Mouse (Mus musculus): ENCODE measurements around the gene Zeb2. TPM values are rescaled to one million over a fixed set of nuclear protein-coding genes. Genes with fewer than 3 reads are reported as not detected.

Gene Zeb2
- polyA plus RNA-seq, 1 experiment from 2014 or later: 31.5 TPM

DNA sequence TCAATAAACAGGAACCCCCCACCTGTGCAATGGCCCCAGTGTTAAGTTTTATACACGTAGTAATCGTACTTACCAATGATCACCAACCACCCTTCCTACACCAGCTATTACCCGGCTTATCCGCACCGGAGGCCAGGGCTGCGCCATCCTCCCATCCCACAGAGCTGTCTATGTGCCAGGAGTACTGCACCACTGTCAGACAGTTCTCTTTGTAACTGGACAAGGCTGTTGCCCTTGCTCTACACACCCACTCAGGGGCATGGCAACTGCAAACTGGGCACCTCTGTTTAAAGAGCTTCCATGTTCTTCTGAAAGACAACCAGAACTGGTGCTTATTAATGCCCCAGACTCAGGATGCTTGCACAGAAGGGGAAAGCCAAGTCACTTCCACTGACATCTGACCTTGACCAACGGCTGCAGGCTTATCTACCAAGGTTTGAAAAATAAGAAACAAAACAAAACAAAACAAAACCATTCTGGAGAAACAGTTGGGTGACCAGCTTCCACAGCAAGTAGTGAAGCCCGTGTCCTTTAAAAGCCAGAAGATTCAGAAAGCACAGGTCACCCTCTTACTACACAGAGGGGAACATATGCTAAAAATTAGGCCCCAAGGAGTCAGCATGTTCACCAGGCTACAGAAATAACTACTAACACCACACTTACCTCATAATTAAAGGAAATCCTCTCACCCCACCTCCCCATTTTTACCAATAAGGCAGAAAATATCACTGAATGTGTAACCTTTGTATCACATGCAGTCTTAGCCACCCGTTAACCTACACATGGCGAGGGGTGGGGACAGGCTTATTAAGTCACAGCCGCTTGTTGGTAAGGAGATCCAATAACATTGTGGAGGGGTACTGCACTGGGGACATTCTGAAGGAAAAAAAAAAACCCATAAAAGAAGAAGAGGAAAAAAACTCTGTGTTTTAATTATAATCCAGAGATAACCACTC lies 62.8 kb downstream of the Zeb2 start:
- H3K9ac ChIP-seq: no peak overlapping the region
- H3K4me2 ChIP-seq: no peak overlapping the region
- H3K4me3 ChIP-seq: no peak overlapping the region
- H3K36me3 ChIP-seq (replicated peaks): no peaks in the 10 kb centered on the region
- 86% methylated on average over 11 of the region's 11 CpGs for WGBS
- no peaks in the 10 kb centered on the region for H3K27me3 ChIP-seq (replicated peaks)
- ATAC-seq (replicated peaks): no peak
- H3K9me3 ChIP-seq: no peaks in the 10 kb centered on the region
- peaks cover 16% of the 10 kb centered on the region for H3K4me1 ChIP-seq
- no peak overlapping the region for H3K27ac ChIP-seq

DNA sequence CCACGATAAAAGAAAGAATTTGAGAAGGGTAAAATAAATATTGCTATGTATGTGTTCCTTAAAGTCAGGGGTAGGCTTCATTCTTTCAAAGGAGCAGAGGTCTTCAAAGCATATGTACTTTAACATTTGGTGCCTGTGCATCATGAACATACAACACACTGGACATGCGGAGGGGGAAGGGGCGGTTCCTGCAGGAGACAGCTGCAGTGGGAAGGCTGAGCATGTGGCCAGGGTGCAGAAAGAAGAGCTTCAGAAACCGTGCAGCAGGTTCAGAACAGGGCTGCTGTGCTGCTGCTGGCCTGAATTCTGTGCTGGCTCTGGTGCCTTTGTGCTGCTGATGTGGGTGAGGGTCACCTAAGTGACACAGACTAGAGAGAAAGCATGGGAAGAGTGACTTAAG lies 64.6 kb downstream of the Zeb2 start:
- no peaks in the 10 kb centered on the region for H3K9me3 ChIP-seq
- no peak for ATAC-seq (replicated peaks)
- 69% methylated on average over 4 of the region's 4 CpGs for WGBS
- H3K4me2 ChIP-seq: no peak overlapping the region
- H3K9ac ChIP-seq: no peak overlapping the region
- peaks cover 7% of the 10 kb centered on the region for H3K4me1 ChIP-seq
- H3K36me3 ChIP-seq (replicated peaks): no peaks in the 10 kb centered on the region
- no peak overlapping the region for H3K27ac ChIP-seq
- H3K4me3 ChIP-seq: no peak overlapping the region
- H3K27me3 ChIP-seq (replicated peaks): no peaks in the 10 kb centered on the region

DNA sequence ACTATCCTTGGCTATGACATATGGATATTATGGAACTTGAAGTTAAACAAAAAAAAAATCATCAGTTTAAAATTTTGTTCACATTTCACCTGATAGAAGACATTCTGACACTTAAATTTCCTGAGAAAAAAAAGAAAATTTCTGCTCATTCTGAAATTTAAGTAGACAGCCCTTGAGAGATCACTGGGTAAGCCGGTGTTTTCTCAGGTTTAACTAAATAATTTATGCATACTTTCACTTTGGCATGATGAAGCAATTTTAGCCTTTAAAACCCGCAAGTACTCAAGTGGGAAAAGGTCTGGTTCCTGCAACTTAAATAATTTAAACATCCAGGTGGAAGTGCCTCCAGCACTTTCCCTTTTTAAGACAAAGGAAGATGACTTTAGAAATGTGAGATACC lies 65.9 kb downstream of the Zeb2 start:
- Histone ChIP-seq H3K4me2 (no peak overlapping the region), H3K27ac (no peak overlapping the region), H3K36me3 (replicated peaks) (no peaks in the 10 kb centered on the region), H3K4me1 (peaks cover 7% of the 10 kb centered on the region), H3K4me3 (no peak overlapping the region), H3K27me3 (replicated peaks) (no peaks in the 10 kb centered on the region), H3K9ac (no peak overlapping the region), H3K9me3 (no peaks in the 10 kb centered on the region)
- WGBS: 47% methylated on average over 2 of the region's 2 CpGs
- ATAC-seq (replicated peaks): no peak

DNA sequence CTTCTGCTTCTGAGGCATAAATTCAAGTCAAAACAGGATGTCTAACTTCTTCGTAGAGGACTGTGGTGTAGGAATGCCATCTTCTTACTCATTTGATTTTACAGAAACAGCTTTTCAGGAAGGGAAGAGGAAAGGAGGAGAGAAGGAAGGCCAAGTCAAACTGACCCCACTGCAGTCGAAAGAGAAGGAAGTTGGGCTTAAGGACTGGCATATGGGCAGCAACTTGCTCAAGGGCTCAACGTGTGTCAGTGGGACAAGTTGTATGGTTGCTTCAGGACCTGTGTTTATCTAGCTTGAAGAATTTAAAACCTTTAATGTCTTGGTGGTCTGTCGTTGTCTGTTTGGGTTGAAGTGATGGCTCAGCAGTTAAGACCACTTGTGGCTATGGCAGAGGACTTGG lies 67.3 kb downstream of the Zeb2 start:
- Histone ChIP-seq H3K27me3 (replicated peaks) (no peaks in the 10 kb centered on the region), H3K9ac (no peak overlapping the region), H3K4me3 (no peak overlapping the region), H3K4me1 (peaks cover 15% of the 10 kb centered on the region), H3K9me3 (no peaks in the 10 kb centered on the region), H3K36me3 (replicated peaks) (no peaks in the 10 kb centered on the region), H3K4me2 (no peak overlapping the region), H3K27ac (no peak overlapping the region)
- no peak for ATAC-seq (replicated peaks)
- WGBS: 85% methylated on average over 4 of the region's 4 CpGs

DNA sequence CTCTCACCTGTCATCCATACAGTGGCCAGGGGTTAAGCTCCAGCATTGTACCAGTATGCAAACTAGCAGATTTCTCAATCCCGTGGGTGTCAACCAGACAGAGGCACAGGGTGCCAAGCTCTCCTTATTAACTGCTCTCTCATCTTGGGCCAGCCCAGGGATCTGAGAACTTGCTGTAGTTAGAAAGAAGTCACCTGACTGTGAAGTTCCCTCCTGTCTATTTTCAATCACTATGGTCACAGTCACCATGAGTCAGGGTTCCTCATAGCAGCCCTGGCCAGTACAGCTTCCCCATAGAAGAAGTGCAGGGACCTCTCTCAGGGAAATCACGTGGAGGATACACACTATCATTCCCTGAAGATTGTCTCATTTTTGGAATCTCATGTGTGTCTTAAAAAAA lies 67.9 kb downstream of the Zeb2 start:
- Histone ChIP-seq H3K9ac (no peak overlapping the region), H3K4me1 (peaks cover 20% of the 10 kb centered on the region), H3K36me3 (replicated peaks) (no peaks in the 10 kb centered on the region), H3K27ac (no peak overlapping the region), H3K27me3 (replicated peaks) (no peaks in the 10 kb centered on the region), H3K4me2 (no peak overlapping the region), H3K9me3 (no peaks in the 10 kb centered on the region), H3K4me3 (no peak overlapping the region)
- ATAC-seq (replicated peaks): no peak
- 42% methylated on average over 2 of the region's 2 CpGs for WGBS

DNA sequence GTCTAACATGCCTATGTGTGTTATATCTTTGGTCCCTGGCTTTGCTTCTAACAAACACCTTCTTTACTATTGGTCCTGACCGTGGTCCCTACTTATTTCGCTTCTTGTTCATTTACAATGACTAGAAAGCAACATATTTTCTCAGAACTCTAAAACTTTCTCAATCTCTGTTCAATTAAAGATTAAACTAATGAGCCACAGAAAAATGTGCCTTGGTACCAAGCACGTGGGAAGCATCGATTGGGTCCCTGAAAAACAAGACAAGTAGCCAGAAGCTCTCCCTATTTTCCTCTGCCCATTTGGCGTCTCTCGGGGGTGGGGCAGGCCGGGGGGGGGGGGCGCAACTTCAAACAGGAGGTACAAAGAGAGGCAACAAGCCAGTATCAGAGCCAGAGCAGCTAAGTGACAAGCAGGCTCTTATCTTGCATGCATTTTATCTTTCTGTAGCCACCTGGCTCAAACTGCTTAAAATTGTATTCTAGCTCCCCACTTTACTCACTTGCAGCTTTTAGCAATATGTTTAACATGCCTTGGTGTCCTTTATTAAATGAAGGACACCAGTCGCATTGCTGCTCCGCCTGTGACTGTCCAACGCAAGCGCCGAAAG lies 76.4 kb downstream of the Zeb2 start:
- no peak overlapping the region for H3K9ac ChIP-seq
- no peaks in the 10 kb centered on the region for H3K36me3 ChIP-seq (replicated peaks)
- ATAC-seq (replicated peaks): no peak
- 78% methylated on average over 13 of the region's 13 CpGs for WGBS
- no peaks in the 10 kb centered on the region for H3K27me3 ChIP-seq (replicated peaks)
- H3K4me2 ChIP-seq: no peak overlapping the region
- H3K27ac ChIP-seq: no peak overlapping the region
- H3K4me1 ChIP-seq: peaks cover 20% of the 10 kb centered on the region
- H3K9me3 ChIP-seq: no peaks in the 10 kb centered on the region
- no peak overlapping the region for H3K4me3 ChIP-seq

DNA sequence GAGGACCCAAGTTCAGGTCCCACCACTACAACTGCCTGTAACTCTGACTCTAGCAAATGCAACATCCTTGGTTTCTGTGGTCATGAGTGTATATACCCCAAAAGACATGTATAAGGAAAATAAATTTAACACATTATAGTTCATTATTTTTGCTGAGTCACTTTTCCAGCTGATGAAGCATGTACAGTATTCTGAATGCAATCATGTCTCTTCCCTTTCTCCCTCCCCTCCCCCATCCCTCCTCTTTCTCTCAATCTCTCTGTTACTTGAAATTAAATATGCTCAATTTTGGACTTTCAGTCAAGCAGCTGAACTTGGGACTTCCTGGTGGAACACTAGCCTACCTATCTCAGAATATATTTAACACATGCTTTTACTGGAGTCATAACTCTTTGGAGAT lies 77.7 kb downstream of the Zeb2 start:
- peaks cover 13% of the 10 kb centered on the region for H3K4me1 ChIP-seq

DNA sequence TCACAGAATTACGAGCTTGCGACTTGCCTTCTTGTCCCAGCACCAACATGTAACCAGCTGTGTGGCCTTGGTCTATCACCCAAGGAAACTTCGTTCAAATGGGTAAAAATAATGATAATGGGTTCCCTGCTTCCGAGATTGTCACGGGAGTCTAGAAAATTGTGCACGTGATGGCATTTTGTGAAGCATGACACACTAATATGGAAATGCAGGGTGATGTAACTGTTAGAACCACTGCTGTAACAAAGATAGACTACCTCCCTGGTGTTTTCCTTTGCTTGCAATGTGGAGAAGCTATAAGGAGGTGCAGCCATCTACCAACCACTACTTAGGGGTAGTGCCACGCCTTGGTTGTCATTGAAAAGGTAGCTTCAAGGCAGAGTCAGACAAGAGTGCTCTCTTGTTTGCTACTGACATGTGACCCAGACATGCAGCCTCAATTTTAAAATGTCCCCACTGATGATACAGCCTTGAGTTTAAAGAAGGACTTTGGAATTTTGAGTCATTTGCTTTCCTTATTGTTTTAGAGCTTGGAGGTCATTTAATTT lies 89.0 kb downstream of the Zeb2 start:
- Histone ChIP-seq H3K4me3 (no peak overlapping the region), H3K9ac (no peak overlapping the region), H3K9me3 (no peaks in the 10 kb centered on the region), H3K27ac (no peak overlapping the region), H3K4me1 (peaks cover 32% of the 10 kb centered on the region), H3K27me3 (replicated peaks) (no peaks in the 10 kb centered on the region), H3K4me2 (no peak overlapping the region), H3K36me3 (replicated peaks) (no peaks in the 10 kb centered on the region)
- ATAC-seq (replicated peaks): no peak
- WGBS: 73% methylated on average over 7 of the region's 7 CpGs

More for the DNA sequence above, 77.7 kb downstream of the Zeb2 start:
- Histone ChIP-seq H3K36me3 (replicated peaks) (no peaks in the 10 kb centered on the region), H3K4me3 (no peak overlapping the region), H3K27ac (no peak overlapping the region), H3K4me2 (no peak overlapping the region), H3K9ac (no peak overlapping the region), H3K27me3 (replicated peaks) (no peaks in the 10 kb centered on the region), H3K9me3 (no peaks in the 10 kb centered on the region)
- ATAC-seq (replicated peaks): no peak

DNA sequence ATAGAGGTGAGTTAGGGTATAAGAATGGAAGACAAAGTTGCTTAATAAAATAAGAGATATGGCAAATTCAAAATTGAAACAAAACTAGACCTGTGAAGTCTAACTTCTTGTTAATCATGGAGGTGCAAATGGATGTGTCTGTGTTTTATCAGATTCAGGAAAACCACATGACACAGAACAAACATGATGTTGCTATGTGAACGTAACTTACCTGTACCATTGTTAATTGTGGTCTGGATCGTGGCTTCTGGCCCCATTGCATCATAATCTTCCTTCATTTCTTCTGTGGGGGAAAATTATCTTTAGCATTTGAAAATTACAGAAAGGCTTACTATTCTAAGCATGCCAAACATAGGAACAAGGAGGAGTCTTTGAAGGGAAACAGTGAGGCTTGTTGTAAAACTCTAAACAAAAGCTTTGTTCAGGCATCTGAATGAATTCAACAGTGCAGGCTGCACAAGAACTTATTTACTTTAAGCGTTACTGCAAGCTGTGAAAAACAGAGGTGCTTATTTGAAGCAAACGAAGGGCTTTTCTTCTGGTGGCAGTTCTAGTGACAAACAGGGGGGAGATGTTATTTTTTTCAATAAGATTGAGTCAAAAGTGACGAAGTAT lies 99.9 kb downstream of the Zeb2 start:
- 69% methylated on average over 5 of the region's 5 CpGs for WGBS
- H3K4me3 ChIP-seq: no peak overlapping the region
- H3K9me3 ChIP-seq: no peaks in the 10 kb centered on the region
- H3K27me3 ChIP-seq (replicated peaks): no peaks in the 10 kb centered on the region
- H3K9ac ChIP-seq: no peak overlapping the region
- no peaks in the 10 kb centered on the region for H3K4me1 ChIP-seq
- ATAC-seq (replicated peaks): no peak
- H3K27ac ChIP-seq: no peak overlapping the region
- H3K36me3 ChIP-seq (replicated peaks): no peaks in the 10 kb centered on the region
- no peak overlapping the region for H3K4me2 ChIP-seq

DNA sequence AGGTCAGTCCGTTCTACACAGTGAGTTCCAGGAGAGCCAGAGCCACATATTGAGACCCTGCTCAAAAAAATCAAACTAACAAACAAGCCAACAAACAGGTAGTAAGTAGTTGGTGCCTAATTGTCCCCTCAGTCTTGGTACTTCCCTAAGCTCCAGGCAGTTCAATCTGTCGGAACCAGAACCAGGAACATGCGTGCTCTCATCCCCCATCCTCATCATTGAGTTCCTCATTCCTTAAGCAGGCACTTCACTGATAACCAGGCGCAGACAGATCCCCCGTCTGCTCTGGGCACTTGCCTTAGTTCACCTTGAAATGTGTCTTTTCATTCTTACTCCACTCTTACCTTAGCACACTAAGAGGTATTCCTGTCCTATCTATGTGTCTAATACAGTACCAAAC lies 103.9 kb downstream of the Zeb2 start:
- Histone ChIP-seq H3K36me3 (replicated peaks) (no peaks in the 10 kb centered on the region), H3K9ac (no peak overlapping the region), H3K27me3 (replicated peaks) (no peaks in the 10 kb centered on the region), H3K27ac (no peak overlapping the region), H3K4me3 (no peak overlapping the region), H3K4me2 (no peak overlapping the region), H3K9me3 (no peaks in the 10 kb centered on the region), H3K4me1 (no peaks in the 10 kb centered on the region)
- 91% methylated on average over 5 of the region's 5 CpGs for WGBS
- no peak for ATAC-seq (replicated peaks)

DNA sequence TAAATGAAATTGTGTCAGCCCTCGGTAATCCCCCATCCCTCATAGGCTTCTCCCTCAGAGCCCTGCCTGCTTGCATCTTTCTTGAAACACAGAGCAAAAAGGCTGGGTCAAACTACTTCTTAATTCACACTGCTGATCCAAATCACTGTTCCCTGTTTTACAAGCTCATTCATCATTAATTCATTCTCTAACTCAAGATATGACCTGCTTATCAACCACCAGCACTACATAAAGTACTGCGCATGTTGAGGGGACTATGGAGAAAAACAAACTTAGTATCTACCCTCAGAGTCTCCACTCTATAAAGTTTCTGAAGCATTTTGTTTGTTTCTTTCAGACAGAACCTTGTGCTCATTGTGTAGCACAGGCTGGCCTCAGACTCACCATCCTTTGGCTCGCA lies 104.5 kb downstream of the Zeb2 start:
- H3K27me3 ChIP-seq (replicated peaks): no peaks in the 10 kb centered on the region
- H3K9ac ChIP-seq: no peak overlapping the region
- H3K27ac ChIP-seq: no peak overlapping the region
- no peak for ATAC-seq (replicated peaks)
- no peaks in the 10 kb centered on the region for H3K36me3 ChIP-seq (replicated peaks)
- no peak overlapping the region for H3K4me3 ChIP-seq
- no peak overlapping the region for H3K4me2 ChIP-seq
- no peaks in the 10 kb centered on the region for H3K9me3 ChIP-seq
- no peaks in the 10 kb centered on the region for H3K4me1 ChIP-seq
- 83% methylated on average over 3 of the region's 3 CpGs for WGBS

DNA sequence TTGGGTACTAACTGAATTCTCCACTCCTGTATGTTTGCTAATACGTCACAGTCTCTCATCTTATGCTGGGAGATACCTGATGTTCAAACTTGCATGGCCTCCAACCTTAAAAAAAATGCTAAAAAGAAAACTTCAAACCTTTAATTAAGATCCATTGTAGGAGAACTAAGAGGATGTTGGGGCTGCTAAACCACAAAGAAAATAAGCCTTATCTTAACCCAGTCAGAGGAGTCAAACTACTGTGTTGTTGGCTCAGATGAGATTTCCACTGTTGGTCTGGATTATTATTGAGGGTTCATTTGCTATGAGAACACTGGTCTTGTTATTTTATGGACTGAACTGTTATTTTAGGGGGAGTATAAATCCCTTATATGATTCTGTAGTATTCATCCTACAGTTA lies 106.5 kb downstream of the Zeb2 start:
- H3K4me3 ChIP-seq: no peak overlapping the region
- no peak overlapping the region for H3K9ac ChIP-seq
- H3K4me2 ChIP-seq: no peak overlapping the region
- H3K27me3 ChIP-seq (replicated peaks): no peaks in the 10 kb centered on the region
- no peaks in the 10 kb centered on the region for H3K4me1 ChIP-seq
- H3K27ac ChIP-seq: no peak overlapping the region
- no peaks in the 10 kb centered on the region for H3K9me3 ChIP-seq
- WGBS: 97% methylated on average over 1 of the region's 1 CpGs
- no peak for ATAC-seq (replicated peaks)
- H3K36me3 ChIP-seq (replicated peaks): no peaks in the 10 kb centered on the region

Data from midbrain, embryonic 15.5 days (tissue).